In genomic region chr13:30929119-30929518, GRCm38 (mm10) we compare ENCODE assay signal across 24 mouse cellular contexts. TPM values are rescaled to one million over a fixed set of nuclear protein-coding genes. Genes with fewer than 3 reads are reported as not detected.
"Had no signal": no experiment of that assay in that cellular context is flagged by ENCODE, and none has a peak within 500 bp of the region (broad histone marks: within the 10 kb centered on the region; RNA-seq: fewer than 3 reads in every experiment).

No protein-coding gene starts in this region.

- H3K4me3 ChIP-seq: kidney, embryonic 15.5 days; limb, embryonic 10.5 days; limb, embryonic 13.5 days; megakaryocyte, embryonic 14.5 days; stomach, embryonic 15.5 days had no signal

- H3K9me3 ChIP-seq: kidney, embryonic 15.5 days; limb, embryonic 10.5 days; limb, embryonic 13.5 days; megakaryocyte, embryonic 14.5 days; stomach, embryonic 15.5 days had no signal

- ATAC-seq: intestine, postnatal 0 days; lung, postnatal 0 days had no signal

- H3K27ac ChIP-seq: kidney, embryonic 15.5 days; limb, embryonic 10.5 days; limb, embryonic 13.5 days; macrophage; stomach, embryonic 15.5 days had no signal

- H3K36me3 ChIP-seq: stomach, embryonic 15.5 days had no signal

- H3K9ac ChIP-seq: kidney, embryonic 15.5 days; limb, embryonic 13.5 days; lung, embryonic 14.5 days; stomach, embryonic 15.5 days had no signal

- H3K27me3 ChIP-seq: kidney, embryonic 15.5 days; megakaryocyte, embryonic 14.5 days; stomach, embryonic 15.5 days had no signal

- DNase-seq: kidney, adult 8-10 months; kidney, postnatal 10 days; kidney, postnatal 36 days; lung, embryonic 14.5 days; midbrain, embryonic 14.5 days; right cerebral cortex, postnatal 4 days; thymus, adult 2 months; thymus, postnatal 14 days; thymus, postnatal 4 days had no signal

- H3K4me2 ChIP-seq: kidney, embryonic 15.5 days; limb, embryonic 13.5 days; lung, embryonic 14.5 days; midbrain, embryonic 11.5 days; stomach, embryonic 15.5 days had no signal

- H3K4me1 ChIP-seq: kidney, embryonic 15.5 days; limb, embryonic 10.5 days; stomach, embryonic 15.5 days had no signal

RNA-seq across cellular contexts. Expression of gene Hus1b, which starts 18.4 kb away (rescaled TPM):
- polyA plus RNA-seq: intestine, postnatal 0 days; kidney, embryonic 15.5 days; limb, embryonic 10.5 days; limb, embryonic 13.5 days; lung, postnatal 0 days; macrophage; midbrain, embryonic 11.5 days; midbrain, postnatal 0 days; neural tube, embryonic 11.5 days had no signal

RNA-seq across cellular contexts. Expression of gene Gm5447, which starts 44.9 kb away (rescaled TPM):
- total RNA-seq: left cerebral cortex, postnatal 25 days; midbrain, postnatal 0 days had no signal
- polyA plus RNA-seq: intestine, embryonic 14.5 days; intestine, postnatal 0 days; kidney, embryonic 15.5 days; limb, embryonic 10.5 days; limb, embryonic 13.5 days; liver, adult 2 months; lung, embryonic 14.5 days; macrophage; midbrain, embryonic 11.5 days; midbrain, embryonic 14.5 days; midbrain, postnatal 0 days; neural tube, embryonic 11.5 days; neural tube, embryonic 14.5 days; thymus, adult 2 months had no signal
